In genomic region chr11:117774925-117775324, GRCm38 (mm10) we compare ENCODE assay signal across 23 mouse cellular contexts. TPM values are rescaled to one million over a fixed set of nuclear protein-coding genes. Genes with fewer than 3 reads are reported as not detected.
"Had no signal": no experiment of that assay in that cellular context is flagged by ENCODE, and none has a peak within 500 bp of the region (broad histone marks: within the 10 kb centered on the region; RNA-seq: fewer than 3 reads in every experiment).

No protein-coding gene starts in this region.

- DNase-seq: liver; lung, adult 18-20 months; lung, postnatal 10 days; right cerebral cortex, adult 18-20 months; right cerebral cortex, postnatal 14 days; right cerebral cortex, postnatal 4 days; thymus, adult 2 months; thymus, postnatal 14 days; thymus, postnatal 4 days had no signal

- H3K4me3 ChIP-seq: layer of hippocampus, adult 2 months; limb, embryonic 10.5 days; limb, embryonic 13.5 days; liver, embryonic 12.5 days; liver, embryonic 15.5 days; lung, embryonic 15.5 days; midbrain, embryonic 12.5 days; midbrain, embryonic 15.5 days; neural tube, embryonic 12.5 days; neural tube, embryonic 15.5 days had no signal

- H3K27me3 ChIP-seq: limb, embryonic 13.5 days; liver, embryonic 12.5 days; liver, embryonic 15.5 days; lung, embryonic 15.5 days had no signal

- H3K9ac ChIP-seq: limb, embryonic 13.5 days; liver, embryonic 12.5 days; liver, embryonic 15.5 days; lung, embryonic 15.5 days; midbrain, embryonic 12.5 days; midbrain, embryonic 15.5 days; neural tube, embryonic 12.5 days; neural tube, embryonic 15.5 days had no signal

- H3K36me3 ChIP-seq: lung, embryonic 15.5 days; midbrain, embryonic 12.5 days; midbrain, embryonic 15.5 days; neural tube, embryonic 15.5 days had no signal

- H3K9me3 ChIP-seq: limb, embryonic 10.5 days; limb, embryonic 13.5 days; liver, embryonic 12.5 days; liver, embryonic 15.5 days; lung, embryonic 15.5 days; midbrain, embryonic 12.5 days; midbrain, embryonic 15.5 days; neural tube, embryonic 12.5 days; neural tube, embryonic 15.5 days had no signal

- ATAC-seq: liver, embryonic 12.5 days; midbrain, embryonic 15.5 days had no signal

- H3K27ac ChIP-seq: kidney, postnatal 0 days; layer of hippocampus, adult 2 months; limb, embryonic 10.5 days; limb, embryonic 13.5 days; liver, embryonic 12.5 days; liver, embryonic 15.5 days; lung, embryonic 15.5 days; midbrain, embryonic 12.5 days; midbrain, embryonic 15.5 days; neural tube, embryonic 12.5 days; neural tube, embryonic 15.5 days; stomach, postnatal 0 days had no signal

- H3K4me2 ChIP-seq: limb, embryonic 13.5 days; liver, embryonic 12.5 days; liver, embryonic 15.5 days; lung, embryonic 15.5 days; midbrain, embryonic 12.5 days; midbrain, embryonic 15.5 days; neural tube, embryonic 12.5 days; neural tube, embryonic 15.5 days had no signal

RNA-seq across cellular contexts. Expression of gene 6030468B19Rik, which starts 22.5 kb away (rescaled TPM):
- total RNA-seq: left cerebral cortex, adult 18-20 months had no signal
- polyA plus RNA-seq: kidney, postnatal 0 days; midbrain, embryonic 15.5 days; neural tube, embryonic 15.5 days; stomach, postnatal 0 days had no signal

RNA-seq across cellular contexts. Expression of gene Gm20708, which starts 34.5 kb away (rescaled TPM):
- polyA plus RNA-seq: large intestine, adult 2 months; neural tube, embryonic 12.5 days; thymus, adult 2 months had no signal
